Mouse (Mus musculus) frontal cortex, postnatal 36 days (tissue): Measurements from ENCODE around the gene Mpnd.
A peak's percentile ranks its signal among the peaks of the same experiment; 100 is the strongest.

Experiments
- DNase-seq, 2 experiments: peaks; one replicate each; pipeline ENCODE4 v3.0.0; 2022; ENCODE audit warnings: low spot score in 2 of 2

Gene Mpnd

DNA sequence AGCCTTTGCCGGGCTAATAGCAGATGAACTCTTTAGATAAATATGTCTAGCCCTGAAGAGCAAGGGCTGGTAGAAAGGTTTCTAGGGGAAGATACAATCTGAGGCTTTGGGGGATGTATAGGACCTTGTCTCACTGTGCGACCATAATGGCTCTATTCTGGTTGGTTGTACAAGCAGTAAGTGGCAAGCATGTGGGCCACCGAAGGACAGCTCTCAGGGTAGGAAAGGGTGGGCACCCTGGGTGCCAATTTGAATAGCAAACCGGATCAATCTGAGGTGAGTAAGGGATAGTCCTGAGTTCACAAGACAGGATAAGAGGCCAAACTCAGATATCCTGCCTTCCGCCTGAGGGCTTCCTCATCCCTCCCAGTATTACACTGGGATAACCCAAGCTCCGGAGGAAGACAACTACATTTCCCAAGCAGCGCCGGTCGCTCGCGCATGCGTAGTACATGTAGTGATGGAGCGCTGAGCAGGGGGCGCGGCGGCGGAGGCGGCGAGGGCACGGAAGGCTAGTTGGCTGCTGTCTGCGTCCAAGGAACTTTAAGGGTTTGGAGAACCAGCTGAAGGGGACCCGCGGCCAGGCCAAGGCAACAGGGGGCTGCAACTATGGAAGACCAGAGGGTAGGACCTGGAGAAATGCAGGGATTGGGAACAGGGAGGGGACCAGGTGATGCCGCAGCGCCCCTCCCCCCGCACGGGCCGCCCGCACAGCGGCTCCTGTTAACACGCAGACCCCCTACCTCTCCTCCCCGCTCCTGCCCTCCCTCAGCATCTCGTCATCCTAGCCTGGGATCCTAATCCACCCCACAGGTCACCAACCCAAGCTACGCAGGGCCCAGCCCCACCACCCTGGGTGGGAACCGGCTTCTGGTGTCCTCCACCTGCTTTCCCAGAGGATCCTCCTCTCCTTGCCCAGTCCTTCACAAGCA, 19.2 kb upstream of the Mpnd start, which contains the start of gene Fsd1:
Fsd1 (plus strand) TSS at position 480 of the 932 bp plus-strand sequence.
- peak; percentile 82 to 88 for DNase-seq

DNA sequence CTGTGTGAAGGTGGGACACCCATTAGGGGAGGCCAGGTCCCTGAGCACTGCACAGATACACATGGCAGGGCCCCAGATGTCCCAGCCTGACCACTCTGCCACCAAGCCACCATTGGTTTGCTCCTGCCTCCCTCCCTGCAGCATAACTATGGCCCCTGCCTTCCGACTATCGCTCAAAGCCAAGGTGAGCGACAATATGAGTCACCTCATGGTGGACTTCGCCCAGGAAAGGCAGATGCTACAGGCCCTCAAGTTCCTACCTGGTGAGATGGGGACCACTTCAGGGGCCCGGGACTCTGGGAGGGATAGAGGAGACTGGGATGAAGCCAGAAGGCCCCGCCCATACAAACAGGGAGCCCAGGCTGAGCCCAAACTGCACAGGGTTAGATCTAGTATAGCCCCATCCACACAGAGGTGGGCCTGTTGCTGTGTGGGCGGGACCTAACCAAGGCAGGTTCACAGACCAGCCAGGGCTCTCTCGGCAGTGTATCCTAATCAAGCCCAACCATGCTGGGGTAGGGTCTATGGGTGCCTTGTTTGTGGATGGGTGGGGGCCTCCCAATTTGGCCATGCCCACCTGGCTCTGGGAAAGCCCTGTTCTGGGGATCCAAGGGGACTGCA, 15.1 kb upstream of the Mpnd start:
- no peak for DNase-seq

DNA sequence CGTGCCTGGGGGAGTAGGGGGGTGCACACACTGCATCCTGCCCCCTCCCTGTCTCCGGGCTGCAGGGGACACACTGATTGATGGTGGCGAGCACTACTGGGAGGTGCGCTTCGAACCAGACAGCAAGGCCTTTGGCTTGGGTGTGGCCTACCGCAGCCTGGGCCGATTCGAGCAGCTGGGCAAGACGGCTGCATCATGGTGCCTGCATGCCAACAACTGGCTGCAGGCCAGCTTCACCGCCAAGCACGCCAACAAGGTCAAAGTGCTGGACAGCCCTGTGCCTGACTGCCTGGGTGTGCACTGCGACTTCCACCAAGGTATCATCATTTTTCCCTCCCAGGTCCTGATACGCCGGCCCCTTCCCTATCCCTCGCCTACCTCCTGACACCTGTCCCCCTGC, 9.5 kb upstream of the Mpnd start:
- DNase-seq: no peak

GRCm38 (mm10) chr17:55999794-56000499, 5.6 kb upstream of the Mpnd start:
- DNase-seq: no peak

GRCm38 (mm10) chr17:56003000-56003399, 2.5 kb upstream of the Mpnd start:
- no peak for DNase-seq

DNA sequence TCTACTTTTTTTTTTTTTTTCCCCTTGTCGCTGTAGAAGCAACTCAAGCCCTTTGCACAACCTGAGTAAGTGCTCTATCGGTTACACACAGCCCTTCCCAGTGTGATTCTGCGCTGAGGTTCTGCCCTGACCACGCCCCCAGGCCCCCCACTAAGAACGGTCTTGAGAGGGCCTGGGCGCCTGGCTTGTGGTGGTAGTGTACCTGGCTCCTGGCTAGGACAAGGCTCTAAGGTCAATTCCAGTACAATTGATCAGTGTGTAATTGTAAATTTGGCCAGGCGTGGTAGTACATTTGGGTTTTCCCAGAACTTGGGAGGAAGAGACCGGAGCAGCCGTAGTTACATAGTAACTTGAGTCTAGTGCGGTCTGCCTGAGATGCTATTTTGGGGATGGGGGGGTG, 1.4 kb downstream of the Mpnd start:
- DNase-seq: no peak

GRCm38 (mm10) chr17:56007444-56008355, 2.2 kb downstream of the Mpnd start:
- no peak for DNase-seq

DNA sequence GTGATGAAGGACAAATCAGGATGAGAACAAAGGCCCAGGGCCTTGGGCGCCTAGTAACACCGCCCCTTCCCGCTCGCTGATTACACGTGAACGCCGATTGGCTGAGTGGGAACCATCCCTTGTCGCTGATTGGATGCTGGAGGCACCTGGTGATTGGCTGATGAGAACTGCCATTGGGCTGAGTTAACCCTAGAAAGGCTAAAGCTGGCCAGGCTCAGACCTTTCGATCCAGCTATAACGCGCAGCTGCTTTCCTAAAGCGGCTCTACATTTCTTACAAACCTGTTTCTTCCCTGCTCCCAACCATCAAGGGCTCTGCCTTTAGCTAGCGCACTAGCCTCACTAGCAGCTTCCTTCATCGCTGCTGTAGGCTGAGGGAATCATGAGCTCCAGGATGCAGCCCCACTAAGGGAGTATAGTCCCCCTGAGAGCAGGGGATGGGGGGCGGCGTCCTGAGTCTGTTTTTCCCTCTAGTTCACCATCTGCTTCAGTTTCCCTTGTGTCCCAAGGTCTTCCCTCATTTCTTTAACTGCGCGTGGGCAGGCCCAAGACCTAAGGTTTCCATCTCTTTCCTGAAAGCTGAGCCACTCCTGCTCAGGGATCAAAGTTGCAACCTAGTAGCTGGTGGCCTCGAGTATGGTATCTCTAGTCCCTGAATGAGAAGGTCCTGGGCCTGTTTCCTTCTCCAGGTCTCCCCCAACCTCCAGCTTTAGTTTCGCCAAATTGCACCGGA, 3.0 kb downstream of the Mpnd start:
- DNase-seq: peak; percentile 93 to 95

DNA sequence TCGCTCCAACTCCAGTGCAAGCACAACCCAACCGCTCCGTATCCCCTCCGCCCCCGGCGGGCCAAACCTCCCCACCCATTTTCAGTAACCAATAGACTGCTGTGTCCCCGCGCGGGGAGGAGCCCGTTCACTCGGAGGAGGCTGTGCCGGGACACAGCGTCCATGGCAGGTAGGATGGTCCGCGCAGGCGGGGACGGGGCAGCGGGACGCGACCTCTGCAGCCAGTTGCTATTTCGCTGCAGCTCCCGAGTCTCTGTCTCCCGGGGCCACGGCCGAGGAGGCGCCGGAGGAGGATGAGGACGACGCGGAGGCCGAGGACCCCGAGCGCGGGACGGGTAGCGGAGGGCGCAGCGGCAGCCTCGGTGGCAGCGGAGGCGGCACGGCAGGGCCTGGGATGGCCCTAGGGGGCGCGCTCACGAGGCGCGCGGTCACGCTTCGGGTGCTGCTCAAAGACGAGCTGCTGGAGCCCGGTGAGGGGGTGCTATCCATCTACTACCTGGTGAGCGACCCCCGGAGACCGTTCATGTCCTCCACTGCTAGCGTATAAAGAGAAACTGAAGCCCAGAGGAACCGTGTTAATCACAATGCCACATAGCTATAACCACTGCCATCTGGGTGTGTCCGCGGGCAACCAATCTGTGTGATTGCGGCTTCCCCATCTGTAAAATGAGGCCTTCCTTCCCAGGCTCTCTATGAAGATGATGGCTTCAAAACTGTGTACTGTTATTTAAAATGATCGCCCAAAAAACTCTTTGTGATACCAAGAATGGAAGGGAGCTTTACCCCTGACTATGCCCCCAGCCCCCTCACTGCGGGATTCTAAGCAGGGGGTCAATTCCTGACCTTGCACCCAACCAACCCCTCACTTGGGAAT, 3.8 kb downstream of the Mpnd start:
- peak; percentile 91 for DNase-seq

GRCm38 (mm10) chr17:56009962-56010240, 4.4 kb downstream of the Mpnd start:
- no peak for DNase-seq

DNA sequence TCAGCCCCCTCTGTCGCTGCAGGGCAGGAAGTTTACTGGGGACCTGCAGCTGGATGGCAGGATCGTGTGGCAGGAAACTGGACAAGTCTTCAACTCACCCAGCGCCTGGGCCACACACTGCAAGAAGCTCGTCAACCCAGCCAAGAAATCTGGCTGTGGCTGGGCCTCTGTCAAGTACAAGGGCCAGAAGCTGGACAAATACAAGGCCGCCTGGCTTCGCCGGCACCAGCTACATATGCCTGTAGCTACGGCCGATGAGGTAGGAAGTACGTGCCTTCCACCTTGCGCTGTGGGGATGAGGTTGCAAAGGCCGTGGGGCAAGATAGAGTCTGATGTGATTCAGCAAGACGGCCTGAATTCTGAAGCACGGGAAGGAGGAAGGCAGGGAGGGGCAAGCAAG, 4.7 kb downstream of the Mpnd start:
- DNase-seq: no peak

DNA sequence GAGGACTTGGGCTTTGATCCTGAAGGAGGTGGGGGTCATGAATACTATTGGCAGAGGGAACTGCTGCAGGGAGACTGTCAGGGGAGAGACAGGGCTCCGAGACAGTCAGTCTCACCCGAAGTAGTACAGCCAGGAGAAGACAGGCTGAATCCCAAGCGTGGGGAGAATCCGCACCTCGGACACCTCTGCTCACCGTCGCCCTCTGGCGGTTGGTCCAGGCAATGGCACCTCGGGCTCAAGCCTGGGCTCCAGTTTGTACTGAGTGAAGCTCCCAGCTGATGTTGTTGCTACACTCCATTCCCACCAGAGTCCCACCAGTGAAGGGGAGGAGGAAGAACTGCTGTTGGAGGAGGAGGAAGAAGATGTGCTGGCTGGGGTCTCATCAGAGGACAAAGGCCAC, 5.2 kb downstream of the Mpnd start:
- DNase-seq: peak; percentile 72 to 79

GRCm38 (mm10) chr17:56011441-56011840, 5.9 kb downstream of the Mpnd start:
- no peak for DNase-seq

DNA sequence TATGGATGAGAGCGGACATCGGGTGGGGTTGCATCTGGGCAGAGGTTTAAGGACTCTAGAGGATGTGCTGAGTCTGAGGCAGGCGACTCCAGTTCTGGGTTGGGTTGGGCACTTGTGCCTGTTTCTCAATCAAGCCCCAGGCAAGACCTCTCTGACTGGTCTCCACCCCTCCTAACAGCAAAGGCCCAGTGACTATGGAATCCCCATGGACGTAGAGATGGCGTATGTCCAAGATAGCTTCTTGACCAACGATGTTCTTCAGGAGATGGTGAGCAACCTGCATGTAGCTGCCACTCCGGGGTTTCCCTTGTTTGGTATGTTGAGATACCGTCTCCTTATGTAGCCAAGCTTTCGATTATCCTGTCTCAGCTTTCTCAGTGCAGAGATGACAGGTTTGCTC, 9.8 kb downstream of the Mpnd start:
- no peak for DNase-seq

DNA sequence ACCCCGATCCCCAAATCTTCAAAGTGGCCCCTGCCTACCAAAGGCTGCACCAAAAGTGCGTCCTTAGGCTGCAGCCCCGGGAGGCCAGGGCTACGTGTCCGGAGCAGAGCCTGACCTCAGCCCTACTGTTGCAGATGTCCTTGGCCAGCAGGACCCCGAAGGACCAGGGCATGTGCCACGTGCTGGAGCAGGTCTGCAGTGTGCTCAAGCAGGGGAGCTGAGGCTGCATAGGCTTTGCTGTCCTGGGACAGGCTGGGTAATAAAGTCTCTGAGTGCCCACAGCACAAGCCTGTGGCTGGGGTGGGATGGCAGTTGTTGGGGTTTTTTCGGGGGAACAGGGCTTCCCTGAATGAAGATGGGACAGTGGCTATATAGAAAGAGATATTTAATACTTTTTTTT, 10.9 kb downstream of the Mpnd start:
- no peak for DNase-seq

- DNase-seq: no peak
Measured at GRCm38 (mm10) chr17:56016793-56017785, 11.6 kb downstream of the Mpnd start.

GRCm38 (mm10) chr17:56017848-56018247, 12.3 kb downstream of the Mpnd start:
- DNase-seq: no peak

DNA sequence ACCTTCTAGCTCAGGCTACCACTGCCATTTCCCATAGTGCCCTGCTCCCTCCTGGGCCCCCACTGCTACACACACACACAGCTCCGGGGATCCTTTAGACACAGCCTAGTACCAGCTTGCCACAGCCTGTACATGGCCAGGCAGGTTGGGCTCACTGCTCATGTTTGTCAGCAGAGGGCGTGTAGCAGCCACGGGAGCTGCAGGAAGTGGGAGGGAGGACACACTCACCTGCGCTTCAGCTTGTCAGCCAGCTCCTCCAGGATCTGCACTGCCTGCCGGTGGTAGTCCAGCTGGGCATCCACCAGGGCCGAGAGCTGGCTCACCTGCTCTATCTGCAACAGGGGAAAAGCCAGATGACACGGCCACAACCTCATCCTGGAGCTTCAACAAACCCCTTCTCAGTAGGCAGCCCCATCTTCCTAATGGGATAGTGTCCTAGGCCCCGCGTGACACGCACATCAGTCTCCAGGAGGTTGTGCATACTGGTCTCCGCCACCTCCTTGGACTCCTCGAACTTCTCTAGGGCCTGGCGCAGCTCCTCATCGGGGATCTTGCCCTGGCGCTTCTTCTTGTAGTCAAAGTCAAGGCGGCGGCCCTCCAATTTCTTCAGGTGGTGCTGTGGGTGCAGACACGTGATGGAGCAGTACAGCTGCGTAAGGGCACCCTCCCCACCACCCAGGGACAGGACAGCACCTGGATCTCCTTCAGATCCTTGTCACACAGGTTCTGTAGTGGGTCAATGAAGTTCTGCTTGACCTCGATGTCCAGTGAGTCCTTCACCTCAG, 13.0 kb downstream of the Mpnd start:
- peak; percentile 66 to 71 for DNase-seq
